Mouse (Mus musculus) cortical plate, adult 2 months (tissue): ENCODE measurements around the gene Cdc42bpb.

ENCODE experiments used
- CTCF ChIP-seq: fragments of 200-500 bp; IDR thresholded peaks from 2 replicates; pipeline ENCODE4 v1.5.1; 2011; ENCODE audit warnings: mild to moderate bottlenecking, control low read depth, low read length; ENCODE audit not compliant: insufficient read depth; ENCODE audit errors: extremely low read depth
- POLR2A ChIP-seq: fragments of 200-500 bp; IDR thresholded peaks from 2 replicates; pipeline ENCODE4 v1.6.1; 2011; ENCODE audit warnings: mild to moderate bottlenecking, low read length, control low read depth; ENCODE audit not compliant: insufficient read depth; ENCODE audit errors: extremely low read depth

- TF ChIP-seq CTCF (no peak), POLR2A (no peak)
Measured at GRCm38 (mm10) chr12:111267673-111268325, 109.7 kb downstream of the Cdc42bpb start.
